Mouse (Mus musculus) heart, postnatal 0 days (tissue): Measurements from ENCODE around the gene Traf3.

Source experiments
- CTCF ChIP-seq: IDR thresholded peaks from 2 replicates; pipeline ENCODE4 v1.5.1; 2016; ENCODE audit warnings: antibody characterized with exemption, control low read depth, low read depth
- EP300 ChIP-seq: IDR thresholded peaks from 2 replicates; pipeline ENCODE4 v1.6.1; 2016; ENCODE audit warnings: antibody characterized with exemption, low read depth

DNA sequence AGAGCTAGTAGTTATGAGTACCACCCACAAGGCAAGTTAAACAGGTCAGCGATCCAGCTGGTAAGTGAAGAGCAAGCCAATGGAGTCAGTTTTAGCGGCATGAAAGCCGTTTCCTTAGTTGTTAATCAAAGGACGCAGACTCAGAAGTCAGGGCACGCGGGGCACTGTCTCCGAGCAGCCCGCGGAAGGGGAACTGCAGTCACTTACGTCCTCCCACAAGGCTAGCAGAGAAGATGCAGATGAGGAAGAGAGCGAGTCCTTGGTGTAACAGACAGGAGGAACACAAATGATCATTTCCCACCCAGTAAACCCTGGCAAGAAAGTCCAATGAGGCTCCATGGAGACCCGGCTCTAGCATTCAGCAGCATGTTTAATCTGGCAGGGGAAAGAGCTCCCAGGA is 143.1 kb downstream of the Traf3 start:
- no peak for TF ChIP-seq CTCF
- TF ChIP-seq EP300: no peak
